Mouse (Mus musculus): ENCODE results near the gene Cst10. TPM values are rescaled to one million over a fixed set of nuclear protein-coding genes. Genes with fewer than 3 reads are reported as not detected.

Gene Cst10
- polyA plus RNA-seq (2016; fragmentation: Nextera tagmentation; extraction: Ambion mirVana), result not detected in 2 replicates

GRCm38 (mm10) chr2:149404757-149405156 lies at the start of gene Cst10:
TSS of gene Cst10 (plus strand) at chr2:149405057.
- no peak for ATAC-seq (ENCODE audit: insufficient number of reproducible peaks, insufficient read depth, low FRiP score, low TSS enrichment)
- no peaks in the 10 kb centered on the region for H3K36me3 ChIP-seq
- H3K9ac ChIP-seq, result no peak within 1 kb of the TSS
- H3K27me3 ChIP-seq, result no peaks in the 10 kb centered on the region
- H3K9me3 ChIP-seq, result no peaks in the 10 kb centered on the region
- WGBS, result 77% methylated on average over 1 of the region's 1 CpGs
- H3K4me3 ChIP-seq, result no peak within 1 kb of the TSS
- H3K4me2 ChIP-seq (replicated peaks), result no peak within 1 kb of the TSS
- no peaks in the 10 kb centered on the region for H3K4me1 ChIP-seq
- no peak within 1 kb of the TSS for H3K27ac ChIP-seq

DNA sequence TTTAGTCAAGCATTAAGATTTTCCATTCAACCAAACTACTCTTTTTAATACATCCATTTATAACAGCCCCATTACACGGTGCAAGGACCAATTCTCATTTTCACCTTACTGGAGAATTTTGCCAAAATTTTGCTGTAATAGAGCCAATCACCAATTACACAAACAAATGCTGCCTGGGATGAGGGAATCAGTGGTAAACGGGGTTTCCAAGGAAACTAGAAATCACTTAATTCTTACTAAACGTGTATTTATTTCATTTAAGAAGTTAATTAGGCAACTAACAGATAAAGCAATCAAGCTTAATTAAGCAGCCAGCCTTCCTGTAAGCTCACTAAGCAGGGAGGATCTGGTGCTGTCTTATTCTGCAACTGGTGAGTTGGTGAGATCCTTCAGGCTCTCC lies 11.9 kb upstream of the Cst10 start:
- WGBS, result 56% methylated on average over 3 of the region's 3 CpGs
- H3K9ac ChIP-seq, result no peak overlapping the region
- H3K4me1 ChIP-seq, result no peaks in the 10 kb centered on the region
- no peaks in the 10 kb centered on the region for H3K9me3 ChIP-seq
- no peak overlapping the region for H3K4me2 ChIP-seq (replicated peaks)
- H3K27ac ChIP-seq, result no peak overlapping the region
- no peak overlapping the region for H3K4me3 ChIP-seq
- no peaks in the 10 kb centered on the region for H3K27me3 ChIP-seq
- H3K36me3 ChIP-seq, result no peaks in the 10 kb centered on the region
- ATAC-seq (ENCODE audit: insufficient number of reproducible peaks, insufficient read depth, low FRiP score, low TSS enrichment), result no peak

- Histone ChIP-seq H3K27ac (no peak overlapping the region), H3K4me1 (no peaks in the 10 kb centered on the region), H3K27me3 (no peaks in the 10 kb centered on the region), H3K4me2 (replicated peaks) (no peak overlapping the region), H3K4me3 (no peak overlapping the region), H3K36me3 (no peaks in the 10 kb centered on the region), H3K9me3 (no peaks in the 10 kb centered on the region), H3K9ac (no peak overlapping the region)
- no peak for ATAC-seq (ENCODE audit: insufficient number of reproducible peaks, insufficient read depth, low FRiP score, low TSS enrichment)
- WGBS, result 39% methylated on average over 3 of the region's 4 CpGs
Measured at GRCm38 (mm10) chr2:149422564-149422963, 17.7 kb downstream of the Cst10 start.

Data from embryonic facial prominence, embryonic 12.5 days (tissue).